Mouse (Mus musculus) midbrain, embryonic 10.5 days (tissue): ENCODE measurements at regions not wholly inside any gene's neighbourhood (a gene's known extent, or its start where the extent isn't known, plus 50 kb on each side); places are given as distances from the start of the nearest gene placed in this dataset.

Source experiments
- DNase-seq: peaks from one replicate; pipeline ENCODE4 v3.0.0-alpha.2; 2017; ENCODE audit warnings: low spot score
- H3K27ac ChIP-seq: fragments of 300-500 bp; sonication (generic); replicated peaks from 2 replicates; pipeline ENCODE4 v1.5.1; 2016; ENCODE audit warnings: mild to moderate bottlenecking
- H3K27me3 ChIP-seq: fragments of 300-500 bp; sonication (generic); 2 replicates; pipeline ENCODE4 v1.6.1; 2016; ENCODE audit warnings: low read depth, mild to moderate bottlenecking; ENCODE audit not compliant: poor library complexity, severe bottlenecking
- H3K36me3 ChIP-seq: fragments of 300-500 bp; sonication (generic); 2 replicates; pipeline ENCODE4 v1.6.1; 2016; ENCODE audit warnings: mild to moderate bottlenecking, moderate library complexity
- H3K4me1 ChIP-seq: fragments of 300-500 bp; sonication (generic); 2 replicates; pipeline ENCODE4 v1.6.1; 2016
- H3K4me3 ChIP-seq: fragments of 300-500 bp; sonication (generic); 2 replicates; pipeline ENCODE4 v1.5.1; 2016; ENCODE audit warnings: mild to moderate bottlenecking, moderate library complexity
- H3K9me3 ChIP-seq: fragments of 300-500 bp; sonication (generic); replicated peaks from 2 replicates; pipeline ENCODE4 v1.6.1; 2016; ENCODE audit warnings: mild to moderate bottlenecking
- WGBS: fragments of 180-500 bp; shearing (Covaris S2); methylation state at CpG from one replicate; pipeline ENCODE4 v1.1.7; 2016; 5-methylcytosine and 5-hydroxymethylcytosine counted together

GRCm38 (mm10) chr8:11947766-11948165, 107.5 kb downstream of the Tex29 start:
- 85% methylated on average over 8 of the region's 8 CpGs for WGBS
- H3K27ac ChIP-seq, result no peak overlapping the region
- H3K36me3 ChIP-seq, result no peaks in the 10 kb centered on the region
- H3K4me1 ChIP-seq, result no peaks in the 10 kb centered on the region
- DNase-seq, result no peak
- H3K4me3 ChIP-seq, result no peak overlapping the region
- H3K27me3 ChIP-seq, result peaks cover 9% of the 10 kb centered on the region
- no peaks in the 10 kb centered on the region for H3K9me3 ChIP-seq

- Histone ChIP-seq H3K27me3 (peaks cover 16% of the 10 kb centered on the region), H3K9me3 (no peaks in the 10 kb centered on the region), H3K27ac (no peak overlapping the region), H3K36me3 (no peaks in the 10 kb centered on the region), H3K4me3 (no peak overlapping the region), H3K4me1 (peaks cover 3% of the 10 kb centered on the region; the same call in 1 of the 2 replicates)
- DNase-seq, result no peak
- WGBS, result 24% methylated on average over 7 of the region's 7 CpGs
Observed at GRCm38 (mm10) chr8:11956268-11956667, 116.0 kb downstream of the Tex29 start.

GRCm38 (mm10) chr8:11957046-11957783, 116.9 kb downstream of the Tex29 start:
- peaks cover 23% of the 10 kb centered on the region for H3K27me3 ChIP-seq
- peak; percentile 30 for DNase-seq
- WGBS, result 73% methylated on average over 7 of the region's 7 CpGs
- peaks cover 3% of the 10 kb centered on the region; the same call in 1 of the 2 replicates for H3K4me1 ChIP-seq
- H3K36me3 ChIP-seq, result no peaks in the 10 kb centered on the region
- H3K4me3 ChIP-seq, result no peak overlapping the region
- no peaks in the 10 kb centered on the region for H3K9me3 ChIP-seq
- no peak overlapping the region for H3K27ac ChIP-seq

- no peaks in the 10 kb centered on the region for H3K36me3 ChIP-seq
- H3K27me3 ChIP-seq, result peaks cover 23% of the 10 kb centered on the region
- H3K4me1 ChIP-seq, result peaks cover 3% of the 10 kb centered on the region; the same call in 1 of the 2 replicates
- H3K9me3 ChIP-seq, result no peaks in the 10 kb centered on the region
- WGBS, result 75% methylated on average over 5 of the region's 5 CpGs
- no peak for DNase-seq
- H3K27ac ChIP-seq, result no peak overlapping the region
- no peak overlapping the region for H3K4me3 ChIP-seq
Observed at GRCm38 (mm10) chr8:11958176-11958575, 117.9 kb downstream of the Tex29 start.

GRCm38 (mm10) chr8:11959466-11959865, 119.2 kb downstream of the Tex29 start:
- DNase-seq, result no peak
- no peaks in the 10 kb centered on the region for H3K36me3 ChIP-seq
- H3K27ac ChIP-seq, result no peak overlapping the region
- H3K4me1 ChIP-seq, result peaks cover 3% of the 10 kb centered on the region; the same call in 1 of the 2 replicates
- WGBS, result 80% methylated on average over 4 of the region's 4 CpGs
- H3K4me3 ChIP-seq, result no peak overlapping the region
- no peaks in the 10 kb centered on the region for H3K9me3 ChIP-seq
- peaks cover 23% of the 10 kb centered on the region for H3K27me3 ChIP-seq

- Histone ChIP-seq H3K4me3 (no peak overlapping the region), H3K4me1 (no peaks in the 10 kb centered on the region), H3K27me3 (peaks cover 24% of the 10 kb centered on the region; the same call in 1 of the 2 replicates), H3K9me3 (no peaks in the 10 kb centered on the region), H3K27ac (no peak overlapping the region), H3K36me3 (no peaks in the 10 kb centered on the region)
- 78% methylated on average over 1 of the region's 1 CpGs for WGBS
- DNase-seq, result no peak
Observed at GRCm38 (mm10) chr8:11963575-11963974, 123.3 kb downstream of the Tex29 start.

GRCm38 (mm10) chr8:11967670-11968069, 127.4 kb downstream of the Tex29 start:
- no peak for DNase-seq
- H3K27ac ChIP-seq, result no peak overlapping the region
- no peak overlapping the region for H3K4me3 ChIP-seq
- no peaks in the 10 kb centered on the region for H3K36me3 ChIP-seq
- peaks cover 11% of the 10 kb centered on the region; the same call in 1 of the 2 replicates for H3K27me3 ChIP-seq
- 90% methylated on average over 7 of the region's 7 CpGs for WGBS
- no peaks in the 10 kb centered on the region for H3K9me3 ChIP-seq
- no peaks in the 10 kb centered on the region for H3K4me1 ChIP-seq

- DNase-seq, result no peak
- H3K9me3 ChIP-seq, result no peaks in the 10 kb centered on the region
- H3K4me1 ChIP-seq, result no peaks in the 10 kb centered on the region
- no peak overlapping the region for H3K4me3 ChIP-seq
- no peaks in the 10 kb centered on the region for H3K36me3 ChIP-seq
- peaks cover 5% of the 10 kb centered on the region; the same call in 1 of the 2 replicates for H3K27me3 ChIP-seq
- 89% methylated on average over 9 of the region's 9 CpGs for WGBS
- no peak overlapping the region for H3K27ac ChIP-seq
Observed at GRCm38 (mm10) chr8:11970515-11970914, 130.2 kb downstream of the Tex29 start.

GRCm38 (mm10) chr8:11973436-11973835, 133.2 kb downstream of the Tex29 start:
- H3K4me3 ChIP-seq, result no peak overlapping the region
- no peaks in the 10 kb centered on the region for H3K4me1 ChIP-seq
- peaks cover under 1% of the 10 kb centered on the region; the same call in 1 of the 2 replicates for H3K27me3 ChIP-seq
- H3K9me3 ChIP-seq, result no peaks in the 10 kb centered on the region
- no peak for DNase-seq
- H3K27ac ChIP-seq, result no peak overlapping the region
- WGBS, result 84% methylated on average over 10 of the region's 10 CpGs
- no peaks in the 10 kb centered on the region for H3K36me3 ChIP-seq

GRCm38 (mm10) chr8:11977121-11977520, 136.8 kb downstream of the Tex29 start:
- 89% methylated on average over 9 of the region's 9 CpGs for WGBS
- H3K4me1 ChIP-seq, result no peaks in the 10 kb centered on the region
- H3K9me3 ChIP-seq, result no peaks in the 10 kb centered on the region
- no peaks in the 10 kb centered on the region; the same call in 1 of the 2 replicates for H3K27me3 ChIP-seq
- no peak overlapping the region for H3K27ac ChIP-seq
- H3K36me3 ChIP-seq, result no peaks in the 10 kb centered on the region
- H3K4me3 ChIP-seq, result no peak overlapping the region
- no peak for DNase-seq

GRCm38 (mm10) chr8:11979056-11979455, 138.8 kb downstream of the Tex29 start:
- H3K4me3 ChIP-seq, result no peak overlapping the region
- DNase-seq, result no peak
- 86% methylated on average over 1 of the region's 1 CpGs for WGBS
- no peaks in the 10 kb centered on the region for H3K9me3 ChIP-seq
- H3K27me3 ChIP-seq, result no peaks in the 10 kb centered on the region
- no peaks in the 10 kb centered on the region for H3K36me3 ChIP-seq
- H3K4me1 ChIP-seq, result no peaks in the 10 kb centered on the region
- no peak overlapping the region for H3K27ac ChIP-seq

GRCm38 (mm10) chr8:11981458-11981857, 141.2 kb downstream of the Tex29 start:
- DNase-seq, result no peak
- Histone ChIP-seq H3K9me3 (no peaks in the 10 kb centered on the region), H3K4me1 (no peaks in the 10 kb centered on the region), H3K27ac (no peak overlapping the region), H3K4me3 (no peak overlapping the region), H3K36me3 (no peaks in the 10 kb centered on the region), H3K27me3 (no peaks in the 10 kb centered on the region)
- WGBS, result 91% methylated on average over 2 of the region's 2 CpGs

GRCm38 (mm10) chr8:11990024-11990423, 149.8 kb downstream of the Tex29 start:
- Histone ChIP-seq H3K27ac (no peak overlapping the region), H3K36me3 (no peaks in the 10 kb centered on the region), H3K27me3 (peaks cover 2% of the 10 kb centered on the region; the same call in 1 of the 2 replicates), H3K4me3 (no peak overlapping the region), H3K9me3 (no peaks in the 10 kb centered on the region), H3K4me1 (no peaks in the 10 kb centered on the region)
- DNase-seq, result no peak
- 89% methylated on average over 20 of the region's 20 CpGs for WGBS
